Comparison of ENCODE assay signal across 28 mouse cellular contexts in genomic region chr5:67685906-67686305, GRCm38 (mm10).
"Had no signal": no experiment of that assay in that cellular context is flagged by ENCODE, and none has a peak within 500 bp of the region (broad histone marks: within the 10 kb centered on the region; RNA-seq: fewer than 3 reads in every experiment).

No protein-coding gene starts in this region.

- H3K4me3 ChIP-seq: limb, embryonic 10.5 days; limb, embryonic 12.5 days; limb, embryonic 13.5 days; limb, embryonic 15.5 days; liver, embryonic 12.5 days; liver, embryonic 13.5 days; liver, embryonic 15.5 days; lung, embryonic 15.5 days; megakaryocyte, embryonic 14.5 days; midbrain, embryonic 10.5 days; midbrain, embryonic 12.5 days; midbrain, embryonic 13.5 days; midbrain, embryonic 15.5 days; myocyte; neural tube, embryonic 12.5 days had no signal

- H3K4me1 ChIP-seq: liver, embryonic 12.5 days; liver, embryonic 13.5 days; liver, embryonic 15.5 days; lung, embryonic 15.5 days; midbrain, embryonic 10.5 days; midbrain, embryonic 12.5 days; midbrain, embryonic 13.5 days; midbrain, embryonic 15.5 days; neural tube, embryonic 12.5 days had no signal

- H3K36me3 ChIP-seq: limb, embryonic 10.5 days; limb, embryonic 12.5 days; limb, embryonic 13.5 days; limb, embryonic 15.5 days; lung, embryonic 15.5 days; midbrain, embryonic 12.5 days; midbrain, embryonic 15.5 days had no signal

- DNase-seq: left cerebral cortex, postnatal 4 days; liver; liver, embryonic 13.5 days; liver, postnatal 0 days; lung, adult 18-20 months; lung, adult 2 months; lung, embryonic 14.5 days; lung, postnatal 10 days; lung, postnatal 14 days; lung, postnatal 36 days; lung, postnatal 4 days; midbrain, embryonic 14.5 days had no signal

- H3K9me3 ChIP-seq: limb, embryonic 10.5 days; limb, embryonic 12.5 days; limb, embryonic 13.5 days; limb, embryonic 15.5 days; liver, embryonic 12.5 days; liver, embryonic 13.5 days; liver, embryonic 15.5 days; lung, embryonic 15.5 days; megakaryocyte, embryonic 14.5 days; midbrain, embryonic 10.5 days; midbrain, embryonic 12.5 days; midbrain, embryonic 13.5 days; midbrain, embryonic 15.5 days; neural tube, embryonic 12.5 days had no signal

- H3K27me3 ChIP-seq: liver, embryonic 12.5 days; liver, embryonic 13.5 days; liver, embryonic 15.5 days; lung, embryonic 15.5 days; megakaryocyte, embryonic 14.5 days; midbrain, embryonic 15.5 days; neural tube, embryonic 12.5 days had no signal

- H3K27ac ChIP-seq: limb, embryonic 10.5 days; limb, embryonic 12.5 days; limb, embryonic 13.5 days; limb, embryonic 15.5 days; liver, embryonic 12.5 days; liver, embryonic 13.5 days; liver, embryonic 14.5 days; liver, embryonic 15.5 days; lung, embryonic 15.5 days; macrophage; midbrain, embryonic 10.5 days; midbrain, embryonic 12.5 days; midbrain, embryonic 13.5 days; midbrain, embryonic 15.5 days; neural tube, embryonic 12.5 days had no signal
